Mouse (Mus musculus) MEL (cell line): ENCODE measurements at regions not wholly inside any gene's neighbourhood (a gene's known extent, or its start where the extent isn't known, plus 50 kb on each side); places are given as distances from the start of the nearest gene placed in this dataset.

ENCODE experiments used
- DNase-seq: peaks from one replicate; pipeline ENCODE4 v3.0.0; 2011; ENCODE audit warnings: low read depth, low spot score
- H3K27ac ChIP-seq: 2 replicates; pipeline ENCODE4 v1.5.1; 2012; ENCODE audit warnings: low read depth, mild to moderate bottlenecking, control low read depth, low read length, moderate library complexity; ENCODE audit not compliant: control insufficient read depth
- H3K27me3 ChIP-seq, 2 experiments: fragments of 150-350 bp in 1 of 2; sonication (generic) in 1 of 2; 2 replicates each; pipeline ENCODE4 v1.6.1; 2012; ENCODE audit warnings: low read length in 2 of 2, mild to moderate bottlenecking in 2 of 2, improper control_type of control experiment in 1 of 2, moderate library complexity in 1 of 2; ENCODE audit not compliant: insufficient read depth in 2 of 2, control insufficient read depth in 1 of 2
- H3K36me3 ChIP-seq, 2 experiments: 2 replicates each; pipeline ENCODE4 v1.6.1; 2012 to 2014; ENCODE audit warnings: low read length in 2 of 2, improper control_type of control experiment in 1 of 2, inconsistent platforms in 1 of 2, mild to moderate bottlenecking in 1 of 2; ENCODE audit not compliant: insufficient read depth in 2 of 2, control insufficient read depth in 1 of 2
- H3K4me1 ChIP-seq, 2 experiments: fragments of 150-350 bp in 1 of 2; sonication (generic) in 1 of 2; 2 replicates each; pipeline ENCODE4 v1.6.1; 2012; ENCODE audit warnings: low read length in 2 of 2, improper control_type of control experiment in 1 of 2, mild to moderate bottlenecking in 1 of 2; ENCODE audit not compliant: insufficient read depth in 2 of 2, control insufficient read depth in 1 of 2
- H3K4me3 ChIP-seq, 2 experiments: fragments of 150-350 bp in 1 of 2; sonication (generic) in 1 of 2; 2 replicates each; pipeline ENCODE4 v1.5.1; 2012; ENCODE audit warnings: low read depth in 2 of 2, low read length in 2 of 2, mild to moderate bottlenecking in 2 of 2, moderate library complexity in 2 of 2, control low read depth in 1 of 2, improper control_type of control experiment in 1 of 2; ENCODE audit not compliant: control insufficient read depth in 1 of 2, insufficient read depth in 1 of 2
- H3K79me2 ChIP-seq: 2 replicates; pipeline ENCODE4 v1.6.1; 2012; ENCODE audit warnings: mild to moderate bottlenecking, low read length, moderate library complexity; ENCODE audit not compliant: control insufficient read depth, poor library complexity, insufficient read depth
- H3K9ac ChIP-seq: 2 replicates; pipeline ENCODE4 v1.6.1; 2012; ENCODE audit warnings: low read depth, mild to moderate bottlenecking, control low read depth, low read length, moderate library complexity; ENCODE audit not compliant: control insufficient read depth, poor library complexity, severe bottlenecking
- H3K9me3 ChIP-seq: fragments of 150-350 bp; sonication (generic); replicated peaks from 2 replicates; pipeline ENCODE4 v1.6.1; 2012; ENCODE audit warnings: mild to moderate bottlenecking, low read length, improper control_type of control experiment, moderate library complexity; ENCODE audit not compliant: insufficient read depth
- CHD1 ChIP-seq: IDR thresholded peaks from 2 replicates; pipeline ENCODE4 v1.6.1; 2012; ENCODE audit warnings: low read depth, mild to moderate bottlenecking, inconsistent platforms, low read length, improper control_type of control experiment
- GABPA ChIP-seq: IDR thresholded peaks from 2 replicates; pipeline ENCODE4 v1.6.1; 2012; ENCODE audit warnings: low read depth, mild to moderate bottlenecking, inconsistent platforms, low read length, improper control_type of control experiment, moderate library complexity
- HCFC1 ChIP-seq: IDR thresholded peaks from 2 replicates; pipeline ENCODE4 v1.6.1; 2012; ENCODE audit warnings: low read depth, mild to moderate bottlenecking, inconsistent platforms, low read length, improper control_type of control experiment, moderate library complexity
- JUND ChIP-seq: IDR thresholded peaks from 2 replicates; pipeline ENCODE4 v1.6.1; 2011; ENCODE audit warnings: low read depth, mild to moderate bottlenecking, improper control_type of control experiment, low read length
- KAT2A ChIP-seq: conservative IDR thresholded peaks from 2 replicates; pipeline ENCODE4 v1.6.1; 2012; ENCODE audit warnings: low read depth, low read length, improper control_type of control experiment, inconsistent platforms
- MAFK ChIP-seq: IDR thresholded peaks from 2 replicates; pipeline ENCODE4 v1.6.1; 2011; ENCODE audit warnings: low read depth, mild to moderate bottlenecking, low read length, improper control_type of control experiment, borderline replicate concordance
- MAZ ChIP-seq: IDR thresholded peaks from 2 replicates; pipeline ENCODE4 v1.6.1; 2012; ENCODE audit warnings: low read depth, mild to moderate bottlenecking, inconsistent platforms, low read length, improper control_type of control experiment
- MEF2A ChIP-seq: IDR thresholded peaks from 2 replicates; pipeline ENCODE4 v1.6.1; 2014; ENCODE audit warnings: low read depth, mild to moderate bottlenecking, inconsistent platforms, low read length, improper control_type of control experiment; ENCODE audit not compliant: poor library complexity, insufficient replicate concordance, severe bottlenecking; ENCODE audit errors: extremely low read depth
- NELFE ChIP-seq: IDR thresholded peaks from 2 replicates; pipeline ENCODE4 v1.6.1; 2011; ENCODE audit warnings: low read depth, low read length, improper control_type of control experiment
- POLR2A ChIP-seq, 2 experiments: IDR thresholded peaks; 2 replicates each; pipeline ENCODE4 v1.6.1; 2011 to 2012; ENCODE audit warnings: low read length in 2 of 2, mild to moderate bottlenecking in 2 of 2, control low read depth in 1 of 2, improper control_type of control experiment in 1 of 2, low read depth in 1 of 2, moderate library complexity in 1 of 2; ENCODE audit not compliant: control insufficient read depth in 1 of 2, insufficient read depth in 1 of 2, poor library complexity in 1 of 2
- POLR2AphosphoS2 ChIP-seq: IDR thresholded peaks from 2 replicates; pipeline ENCODE4 v1.6.1; 2011; ENCODE audit warnings: low read length, improper control_type of control experiment
- POLR2AphosphoS5 ChIP-seq: IDR thresholded peaks from 2 replicates; pipeline ENCODE4 v1.6.1; 2012; ENCODE audit warnings: low read depth, borderline replicate concordance, mild to moderate bottlenecking, inconsistent platforms, low read length, moderate library complexity, mixed read lengths
- RAD21 ChIP-seq: IDR thresholded peaks from 2 replicates; pipeline ENCODE4 v1.6.1; 2011; ENCODE audit warnings: mild to moderate bottlenecking, low read depth, low read length, improper control_type of control experiment
- RCOR1 ChIP-seq: IDR thresholded peaks from 2 replicates; pipeline ENCODE4 v1.6.1; 2012; ENCODE audit warnings: low read depth, mild to moderate bottlenecking, inconsistent platforms, low read length, improper control_type of control experiment
- TCF12 ChIP-seq: IDR thresholded peaks from 2 replicates; pipeline ENCODE4 v1.6.1; 2014; ENCODE audit warnings: low read depth, mild to moderate bottlenecking, inconsistent platforms, low read length, improper control_type of control experiment, moderate library complexity
- ZNF384 ChIP-seq: IDR thresholded peaks from 2 replicates; pipeline ENCODE4 v1.6.1; 2012; ENCODE audit warnings: low read depth, mild to moderate bottlenecking, inconsistent platforms, low read length, improper control_type of control experiment

- Histone ChIP-seq H3K36me3 (no peaks in the 10 kb centered on the region), H3K4me1 (no peaks in the 10 kb centered on the region), H3K27ac (no peak overlapping the region), H3K27me3 (peaks cover 2 to 4% of the 10 kb centered on the region in 2 experiments; a peak in 2 of 4 replicates), H3K79me2 (no peaks in the 10 kb centered on the region), H3K4me3 (no peak overlapping the region), H3K9ac (no peak overlapping the region), H3K9me3 (no peaks in the 10 kb centered on the region)
- DNase-seq, result no peak
- TF ChIP-seq MEF2A, result no peak
Observed at GRCm38 (mm10) chr16:30721223-30721622, 121.7 kb downstream of the Fam43a start.

- no peaks in the 10 kb centered on the region for H3K9me3 ChIP-seq
- TF ChIP-seq MAFK (no peak), CHD1 (no peak), NELFE (no peak), HCFC1 (no peak), KAT2A (no peak), TCF12 (no peak), MEF2A (no peak), MAZ (no peak), RAD21 (no peak), POLR2A (IDR thresholded peaks at IDR 0.05; ENCODE audit: control insufficient read depth in 1 of 2, insufficient read depth in 1 of 2, low read depth in 1 of 2, low read length in 2 of 2, poor library complexity in 1 of 2) (no peak), POLR2AphosphoS5 (no peak), JUND (no peak), GABPA (no peak), ZNF384 (no peak), RCOR1 (no peak), POLR2AphosphoS2 (no peak)
- TF ChIP-seq, all 39 proteins: peak for 0
- Histone ChIP-seq H3K9ac (no peak overlapping the region), H3K79me2 (no peaks in the 10 kb centered on the region), H3K27ac (no peak overlapping the region), H3K36me3 (no peaks in the 10 kb centered on the region), H3K27me3 (peaks cover 2 to 4% of the 10 kb centered on the region in 2 experiments; a peak in 2 of 4 replicates), H3K4me1 (no peaks in the 10 kb centered on the region), H3K4me3 (no peak overlapping the region)
- DNase-seq, result no peak
Observed at GRCm38 (mm10) chr16:30722372-30722771, 122.8 kb downstream of the Fam43a start.
